30 mouse cellular contexts compared by ENCODE assay signal in genomic region chr15:96238071-96238470, GRCm38 (mm10). TPM values are rescaled to one million over a fixed set of nuclear protein-coding genes. Genes with fewer than 3 reads are reported as not detected.
DNase-seq lines count a peak whose midpoint lies in the region; ATAC-seq and TF ChIP-seq lines count a peak whose summit lies in the region.
"Had no signal": no experiment of that assay in that cellular context is flagged by ENCODE, and none has a peak within 500 bp of the region (broad histone marks: within the 10 kb centered on the region; RNA-seq: fewer than 3 reads in every experiment).

No protein-coding gene starts in this region.

- H3K9me3 ChIP-seq in liver, embryonic 14.5 days (ENCODE audit: control insufficient read depth, low read length) = no peaks in the 10 kb centered on the region
- H3K9me3 ChIP-seq: forebrain, embryonic 15.5 days; heart, embryonic 13.5 days; hindbrain, embryonic 10.5 days; hindbrain, embryonic 15.5 days; intestine, embryonic 15.5 days; limb, embryonic 12.5 days; neural tube, embryonic 15.5 days had no signal

- H3K4me3 ChIP-seq in liver, embryonic 14.5 days (ENCODE audit: insufficient read depth in 1 of 2, low read depth in 2 of 2, low read length in 2 of 2) = no peak overlapping the region
- H3K4me3 ChIP-seq: forebrain, embryonic 15.5 days; heart, embryonic 13.5 days; hindbrain, embryonic 10.5 days; hindbrain, embryonic 15.5 days; intestine, embryonic 15.5 days; limb, embryonic 12.5 days; neural tube, embryonic 15.5 days had no signal

- peak; percentile 71 for DNase-seq in heart, adult 11 months
- no peak for DNase-seq in heart, postnatal 14 days
- peak; percentile 24 to 54 (median 26) for DNase-seq in liver, embryonic 14.5 days (ENCODE audit: low read depth in 3 of 3, low spot score in 3 of 3)
- DNase-seq in layer of hippocampus, postnatal 25 days (ENCODE audit: extremely low spot score in 1 of 2, low spot score in 1 of 2) = no peak
- DNase-seq in ovary, postnatal 36 days (ENCODE audit: low spot score) = no peak
- DNase-seq: adrenal gland, postnatal 10 days; cerebellum, adult 18-20 months; cerebellum, postnatal 14 days; gastrocnemius, postnatal 25 days; heart, adult 18-20 months; heart, postnatal 10 days; kidney, adult 8-10 months; kidney, postnatal 10 days; layer of hippocampus, adult 9-11 months; lung, adult 18-20 months; lung, postnatal 4 days; midbrain, embryonic 14.5 days; spleen, adult 18-20 months; thymus, postnatal 4 days had no signal

- no peaks in the 10 kb centered on the region for H3K36me3 ChIP-seq in liver, embryonic 14.5 days (replicated peaks; ENCODE audit: control insufficient read depth, insufficient read depth, low read depth)
- H3K36me3 ChIP-seq: forebrain, embryonic 15.5 days; heart, embryonic 13.5 days; hindbrain, embryonic 10.5 days; hindbrain, embryonic 15.5 days; intestine, embryonic 15.5 days; limb, embryonic 12.5 days; neural tube, embryonic 15.5 days had no signal

- H3K27me3 ChIP-seq in liver, embryonic 14.5 days (ENCODE audit: control insufficient read depth, insufficient read depth, low read length) = no peaks in the 10 kb centered on the region
- H3K27me3 ChIP-seq: forebrain, embryonic 15.5 days; heart, embryonic 13.5 days; hindbrain, embryonic 15.5 days; intestine, embryonic 15.5 days; limb, embryonic 12.5 days; neural tube, embryonic 15.5 days had no signal

- ATAC-seq in erythroid progenitor cell, adult 5-6 weeks (replicated peaks; ENCODE audit: low FRiP score, poor library complexity, severe bottlenecking) = peak; percentile 59
- ATAC-seq in liver, embryonic 14.5 days (ENCODE audit: insufficient read depth) = peak; percentile 75
- ATAC-seq in megakaryocyte-erythroid progenitor cell, adult 5-6 weeks (replicated peaks; ENCODE audit: low FRiP score, low TSS enrichment, poor library complexity, severe bottlenecking) = peak; percentile 87
- ATAC-seq: forebrain, embryonic 15.5 days; intestine, embryonic 15.5 days; lung, postnatal 0 days; Patski had no signal

- TF ChIP-seq CTCF in liver, embryonic 14.5 days (IDR thresholded peaks at IDR 0.05; ENCODE audit: low read depth) = no peak

- H3K4me1 ChIP-seq in liver, embryonic 14.5 days (replicated peaks; ENCODE audit: control insufficient read depth in 2 of 2, insufficient read depth in 2 of 2, low read length in 1 of 2) = peaks cover 8 to 11% of the 10 kb centered on the region in 2 experiments
- H3K4me1 ChIP-seq: forebrain, embryonic 15.5 days; heart, embryonic 13.5 days; hindbrain, embryonic 15.5 days; intestine, embryonic 15.5 days; limb, embryonic 12.5 days had no signal

- intact Hi-C loops in heart, postnatal 14 days (cut with DNase I) = no loop called here

- peak; percentile 43 for TF ChIP-seq EP300 in liver, embryonic 14.5 days (IDR thresholded peaks at IDR 0.05; ENCODE audit: low read depth)

- H3K9ac ChIP-seq in liver, embryonic 14.5 days (replicated peaks) = no peak overlapping the region
- H3K9ac ChIP-seq: forebrain, embryonic 15.5 days; heart, embryonic 13.5 days; hindbrain, embryonic 15.5 days; intestine, embryonic 15.5 days; limb, embryonic 12.5 days; neural tube, embryonic 15.5 days had no signal

- H3K4me2 ChIP-seq in liver, embryonic 14.5 days (ENCODE audit: low read depth) = peak overlapping the region; percentile 1; the same call in 1 of the 2 replicates
- H3K4me2 ChIP-seq: forebrain, embryonic 15.5 days; heart, embryonic 13.5 days; hindbrain, embryonic 15.5 days; intestine, embryonic 15.5 days; limb, embryonic 12.5 days; neural tube, embryonic 15.5 days had no signal

- WGBS in liver, embryonic 14.5 days (ENCODE audit: insufficient replicate concordance) = 46% methylated on average over 4 of the region's 4 CpGs

- no peak overlapping the region for H3K27ac ChIP-seq in liver, embryonic 14.5 days
- H3K27ac ChIP-seq: forebrain, embryonic 15.5 days; heart, embryonic 13.5 days; hindbrain, embryonic 10.5 days; hindbrain, embryonic 15.5 days; intestine, embryonic 15.5 days; limb, embryonic 12.5 days; neural tube, embryonic 15.5 days had no signal

RNA-seq across cellular contexts. Expression of gene Arid2, which starts 49.2 kb away (rescaled TPM):
- 10 to 100 TPM; 31.9 to 34.5 TPM for total RNA-seq in heart, postnatal 14 days (2021)
- 81.3 and 89.0 TPM in 2 replicates for total RNA-seq in erythroid progenitor cell, adult 5-6 weeks (2015; ENCODE audit: low replicate concordance)
- 78.7 and 94.4 TPM in 2 replicates for total RNA-seq in erythroid progenitor cell, adult 5-6 weeks (2017; ENCODE audit: low replicate concordance)
- polyA plus RNA-seq in liver, embryonic 14.5 days (2012; rRNA removed) = 7.9 and 8.5 TPM in 2 replicates
- 8.1 and 10.2 TPM in 2 replicates for polyA plus RNA-seq in liver, embryonic 14.5 days (2014; fragmentation: Nextera tagmentation; extraction: Ambion mirVana)
- total RNA-seq in megakaryocyte-erythroid progenitor cell, adult 5-6 weeks (2014; fragmentation: Nextera tagmentation) = 91.7 and 92.2 TPM in 2 replicates
- 46.8 and 64.6 TPM in 2 replicates for total RNA-seq in megakaryocyte-erythroid progenitor cell, adult 5-6 weeks (2017)
- total RNA-seq in layer of hippocampus, postnatal 25 days (2021) = 10 to 100 TPM; 32.0 to 37.1 TPM

Comparison
In these comparisons a context has a peak if more than half of its experiments do, and no peak if none do; other contexts are left out.
1. DNase-seq: peak in heart, adult 11 months (single experiment) and liver, embryonic 14.5 days (3 of 3); none in heart, postnatal 14 days (0 of 2), layer of hippocampus, postnatal 25 days (0 of 2) and ovary, postnatal 36 days (single experiment).
2. Peak in every context shown above with its lines, with median percentiles within 50 percentile points of each other: ATAC-seq.